In genomic region chr15:103300560-103300959, GRCm38 (mm10) we compare ENCODE assay signal across 9 mouse cellular contexts. TPM values are rescaled to one million over a fixed set of nuclear protein-coding genes. Genes with fewer than 3 reads are reported as not detected.
DNase-seq lines count a peak whose midpoint lies in the region; ATAC-seq lines count a peak whose summit lies in the region.
"Had no signal": no experiment of that assay in that cellular context is flagged by ENCODE, and none has a peak within 500 bp of the region (broad histone marks: within the 10 kb centered on the region; RNA-seq: fewer than 3 reads in every experiment).

No protein-coding gene starts in this region.

- H3K27me3 ChIP-seq in heart, embryonic 14.5 days (ENCODE audit: control insufficient read depth, insufficient read depth, low read length) = no peaks in the 10 kb centered on the region
- no peaks in the 10 kb centered on the region for H3K27me3 ChIP-seq in hindbrain, embryonic 13.5 days
- H3K27me3 ChIP-seq in midbrain, embryonic 16.5 days (ENCODE audit: control insufficient read depth, insufficient read depth, low read depth, low read length) = no peaks in the 10 kb centered on the region

- WGBS in heart, embryonic 14.5 days = 17% methylated on average over 2 of the region's 2 CpGs
- WGBS in hindbrain, embryonic 13.5 days = 5% methylated on average over 2 of the region's 2 CpGs
- WGBS in midbrain, embryonic 16.5 days = 0% methylated on average over 2 of the region's 2 CpGs

- no peak for ATAC-seq in heart, embryonic 14.5 days (ENCODE audit: insufficient number of reproducible peaks, insufficient read depth, low FRiP score, low read depth)
- ATAC-seq in hindbrain, embryonic 13.5 days (ENCODE audit: low FRiP score) = peak; percentile 2; the same call in 1 of the 2 replicates
- no peak for ATAC-seq in midbrain, embryonic 16.5 days
- no peak for ATAC-seq in granulocyte monocyte progenitor cell, adult 5-6 weeks (replicated peaks; ENCODE audit: poor library complexity, severe bottlenecking)

- peak overlapping the region in 1 of 2 experiments; percentile 23; a peak in 1 of 4 replicates for H3K4me3 ChIP-seq in heart, embryonic 14.5 days (ENCODE audit: control insufficient read depth in 1 of 2, insufficient read depth in 1 of 2, low read depth in 1 of 2, low read length in 2 of 2)
- peak overlapping the region; percentile 24 for H3K4me3 ChIP-seq in hindbrain, embryonic 13.5 days
- peak overlapping the region; percentile 26; the same call in 1 of the 2 replicates for H3K4me3 ChIP-seq in midbrain, embryonic 16.5 days (ENCODE audit: low read depth, low read length)
- H3K4me3 ChIP-seq: liver, embryonic 15.5 days had no signal

- H3K4me2 ChIP-seq in heart, embryonic 14.5 days (ENCODE audit: low read length) = peak overlapping the region; percentile 63
- peak overlapping the region; percentile 49 for H3K4me2 ChIP-seq in hindbrain, embryonic 13.5 days
- H3K4me2 ChIP-seq in midbrain, embryonic 16.5 days (ENCODE audit: low read length) = peak overlapping the region; percentile 57
- H3K4me2 ChIP-seq: liver, embryonic 15.5 days had no signal

- no peak for DNase-seq in heart, adult 9 months (ENCODE audit: low spot score in 2 of 2)
- DNase-seq in embryo, embryonic 11 days = peak; percentile 65
- DNase-seq in adrenal gland, postnatal 4 days (ENCODE audit: low spot score in 2 of 2) = no peak
- no peak for DNase-seq in cerebellum, adult 18-20 months

- H3K9me3 ChIP-seq in heart, embryonic 14.5 days (ENCODE audit: control insufficient read depth, low read length) = no peaks in the 10 kb centered on the region
- H3K9me3 ChIP-seq in hindbrain, embryonic 13.5 days = no peaks in the 10 kb centered on the region
- no peaks in the 10 kb centered on the region for H3K9me3 ChIP-seq in midbrain, embryonic 16.5 days (replicated peaks; ENCODE audit: control insufficient read depth, low read length, poor library complexity, severe bottlenecking)
- H3K9me3 ChIP-seq: liver, embryonic 15.5 days had no signal

- peaks cover 38 to 52% of the 10 kb centered on the region in 2 experiments for H3K4me1 ChIP-seq in heart, embryonic 14.5 days (ENCODE audit: control insufficient read depth in 2 of 2, insufficient read depth in 2 of 2, low read length in 2 of 2)
- H3K4me1 ChIP-seq in hindbrain, embryonic 13.5 days (replicated peaks) = peaks cover 93% of the 10 kb centered on the region
- peaks cover 77% of the 10 kb centered on the region for H3K4me1 ChIP-seq in midbrain, embryonic 16.5 days (ENCODE audit: control insufficient read depth, insufficient read depth, low read length)

- H3K9ac ChIP-seq in heart, embryonic 14.5 days (ENCODE audit: low read length) = peak overlapping the region; percentile 51
- peak overlapping the region; percentile 67 for H3K9ac ChIP-seq in hindbrain, embryonic 13.5 days
- H3K9ac ChIP-seq in midbrain, embryonic 16.5 days (ENCODE audit: low read depth, low read length) = peak overlapping the region; percentile 66
- H3K9ac ChIP-seq: liver, embryonic 15.5 days had no signal

- peak overlapping the region; percentile 1 to 26 for H3K27ac ChIP-seq in heart, embryonic 14.5 days (replicated peaks in 1 of 2; ENCODE audit: control insufficient read depth in 1 of 2, insufficient read depth in 1 of 2, low read depth in 2 of 2, low read length in 2 of 2)
- H3K27ac ChIP-seq in hindbrain, embryonic 13.5 days = peak overlapping the region; percentile 100
- peak overlapping the region; percentile 96 for H3K27ac ChIP-seq in midbrain, embryonic 16.5 days (ENCODE audit: low read length)
- H3K27ac ChIP-seq: liver, embryonic 15.5 days had no signal

- peaks cover 30% of the 10 kb centered on the region for H3K36me3 ChIP-seq in heart, embryonic 14.5 days (ENCODE audit: control insufficient read depth, insufficient read depth, low read length)
- H3K36me3 ChIP-seq in hindbrain, embryonic 13.5 days = peaks cover 4% of the 10 kb centered on the region; the same call in 1 of the 2 replicates
- no peaks in the 10 kb centered on the region; the same call in 1 of the 2 replicates for H3K36me3 ChIP-seq in midbrain, embryonic 16.5 days (ENCODE audit: control insufficient read depth, insufficient read depth, low read length)

RNA-seq across cellular contexts. Expression of gene Gpr84, which starts 9.9 kb away (rescaled TPM):
- 0.11 and 0.24 TPM in 2 replicates for polyA plus RNA-seq in heart, embryonic 14.5 days (2014; fragmentation: Nextera tagmentation; extraction: Ambion mirVana)
- 0.23 and 0.34 TPM in 2 replicates for polyA plus RNA-seq in hindbrain, embryonic 13.5 days (2015; fragmentation: Nextera tagmentation; extraction: Ambion mirVana)
- 0.40 and 0.64 TPM in 2 replicates for polyA plus RNA-seq in midbrain, embryonic 16.5 days (2015; fragmentation: Nextera tagmentation; extraction: Ambion mirVana)
- total RNA-seq in adrenal gland, postnatal 4 days (2021) = not detected
- total RNA-seq in granulocyte monocyte progenitor cell, adult 5-6 weeks (2014; fragmentation: Nextera tagmentation) = 0.77 and 1.0 TPM in 2 replicates
- total RNA-seq in granulocyte monocyte progenitor cell, adult 5-6 weeks (2017) = 0.77 and 1.1 TPM in 2 replicates

RNA-seq across cellular contexts. Expression of gene Copz1, which starts 28.0 kb away (rescaled TPM):
- polyA plus RNA-seq in heart, embryonic 14.5 days (2014; fragmentation: Nextera tagmentation; extraction: Ambion mirVana) = 163 and 172 TPM in 2 replicates
- polyA plus RNA-seq in hindbrain, embryonic 13.5 days (2015; fragmentation: Nextera tagmentation; extraction: Ambion mirVana) = 219 and 222 TPM in 2 replicates
- 200 and 205 TPM in 2 replicates for polyA plus RNA-seq in midbrain, embryonic 16.5 days (2015; fragmentation: Nextera tagmentation; extraction: Ambion mirVana)
- total RNA-seq in adrenal gland, postnatal 4 days (2021) = 100 to 1,000 TPM; 132 to 140 TPM
- 229 and 240 TPM in 2 replicates for total RNA-seq in granulocyte monocyte progenitor cell, adult 5-6 weeks (2014; fragmentation: Nextera tagmentation)
- total RNA-seq in granulocyte monocyte progenitor cell, adult 5-6 weeks (2017) = 80.3 and 87.2 TPM in 2 replicates

RNA-seq across cellular contexts. Expression of gene Zfp385a, which starts 39.3 kb away (rescaled TPM):
- 8.1 and 9.1 TPM in 2 replicates for polyA plus RNA-seq in heart, embryonic 14.5 days (2014; fragmentation: Nextera tagmentation; extraction: Ambion mirVana)
- 18.6 and 19.9 TPM in 2 replicates for polyA plus RNA-seq in hindbrain, embryonic 13.5 days (2015; fragmentation: Nextera tagmentation; extraction: Ambion mirVana)
- polyA plus RNA-seq in midbrain, embryonic 16.5 days (2015; fragmentation: Nextera tagmentation; extraction: Ambion mirVana) = 20.1 and 22.7 TPM in 2 replicates
- total RNA-seq in adrenal gland, postnatal 4 days (2021) = 10 to 100 TPM; 22.5 to 29.7 TPM
- 17.5 and 24.9 TPM in 2 replicates for total RNA-seq in granulocyte monocyte progenitor cell, adult 5-6 weeks (2014; fragmentation: Nextera tagmentation)
- 1.8 and 2.7 TPM in 2 replicates for total RNA-seq in granulocyte monocyte progenitor cell, adult 5-6 weeks (2017)

RNA-seq across cellular contexts. Expression of gene Nfe2, which starts 42.4 kb away (rescaled TPM):
- polyA plus RNA-seq in heart, embryonic 14.5 days (2014; fragmentation: Nextera tagmentation; extraction: Ambion mirVana) = 1.8 and 2.2 TPM in 2 replicates
- polyA plus RNA-seq in hindbrain, embryonic 13.5 days (2015; fragmentation: Nextera tagmentation; extraction: Ambion mirVana) = 1.1 and 1.4 TPM in 2 replicates
- polyA plus RNA-seq in midbrain, embryonic 16.5 days (2015; fragmentation: Nextera tagmentation; extraction: Ambion mirVana) = 0.52 and 0.68 TPM in 2 replicates
- total RNA-seq in adrenal gland, postnatal 4 days (2021) = 1 to 10 TPM; 5.8 to 8.9 TPM
- 159 and 180 TPM in 2 replicates for total RNA-seq in granulocyte monocyte progenitor cell, adult 5-6 weeks (2014; fragmentation: Nextera tagmentation)
- 112 and 174 TPM in 2 replicates for total RNA-seq in granulocyte monocyte progenitor cell, adult 5-6 weeks (2017)

Comparison
In these comparisons a context has a peak if more than half of its experiments do, and no peak if none do; other contexts are left out.
1. H3K27ac ChIP-seq: peak in every context shown above with its lines; median percentile 100 in hindbrain, embryonic 13.5 days; 96 in midbrain, embryonic 16.5 days; 14 in heart, embryonic 14.5 days.